Comparison of ENCODE assay signal across 12 mouse cellular contexts in the genomic region with DNA sequence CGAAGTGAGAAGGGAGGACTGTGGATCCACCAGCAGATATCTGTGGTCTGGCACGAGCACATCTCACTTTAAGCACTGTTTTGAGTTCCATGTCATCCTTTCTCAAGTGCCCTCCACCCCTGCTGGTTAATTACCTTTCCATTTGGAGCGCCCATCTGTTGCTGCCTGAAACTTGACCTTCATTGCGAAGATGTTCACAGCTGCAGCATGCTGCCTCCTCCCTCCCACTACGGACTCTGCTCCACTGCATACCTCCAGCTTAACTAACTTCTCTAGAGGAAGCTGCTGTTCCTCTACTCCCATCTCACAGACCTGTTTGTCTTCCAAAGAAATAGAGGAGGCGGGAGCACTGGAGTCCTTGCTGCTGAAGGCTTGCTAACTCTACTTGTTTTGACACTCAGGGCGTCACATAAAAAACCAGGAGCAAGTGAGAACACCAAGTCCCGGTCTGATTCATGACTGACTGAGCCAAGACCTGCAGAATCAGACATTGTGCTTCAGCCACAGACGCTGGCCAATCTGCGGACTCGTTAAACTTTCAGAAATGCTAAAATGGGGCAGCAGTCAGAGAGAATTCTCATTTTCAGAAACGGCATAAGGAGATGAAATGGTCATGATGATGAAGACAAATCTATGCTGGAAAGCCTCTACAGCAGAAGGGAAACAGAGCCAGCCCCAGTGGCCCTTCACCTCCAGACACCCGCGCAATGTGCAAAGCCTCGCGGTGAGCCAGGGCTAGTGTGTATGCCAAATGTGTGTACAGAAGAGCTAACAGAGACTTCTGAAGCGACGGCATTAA.
DNase-seq lines count a peak whose midpoint lies in the region; ATAC-seq and TF ChIP-seq lines count a peak whose summit lies in the region.
"Had no signal": no experiment of that assay in that cellular context is flagged by ENCODE, and none has a peak within 500 bp of the region (broad histone marks: within the 10 kb centered on the region; RNA-seq: fewer than 3 reads in every experiment).

No protein-coding gene starts in this region.

- no peaks in the 10 kb centered on the region for H3K27me3 ChIP-seq in kidney, embryonic 15.5 days

- peak overlapping the region; percentile 12; the same call in 1 of the 2 replicates for H3K27ac ChIP-seq in gastrocnemius, adult 2 months
- peak overlapping the region; percentile 32; the same call in 1 of the 2 replicates for H3K27ac ChIP-seq in kidney, embryonic 15.5 days
- H3K27ac ChIP-seq: hindbrain, embryonic 10.5 days had no signal

- H3K36me3 ChIP-seq in kidney, embryonic 15.5 days: no peaks in the 10 kb centered on the region

- DNase-seq in gastrocnemius, adult 2 months: peak; percentile 41
- no peak for DNase-seq in gastrocnemius, postnatal 36 days
- DNase-seq in kidney, postnatal 10 days: no peak
- peak; percentile 64 for DNase-seq in retina, embryonic 14.5 days (ENCODE audit: low spot score)
- no peak for DNase-seq in retina, postnatal 1 day
- DNase-seq: adrenal gland, postnatal 10 days; cerebellum, adult 2 months; lung, adult 2 months had no signal

- no peak for TF ChIP-seq CTCF in gastrocnemius, adult 2 months (IDR thresholded peaks at IDR 0.05)

- H3K4me2 ChIP-seq in kidney, embryonic 15.5 days: peak overlapping the region; percentile 25; the same call in 1 of the 2 replicates

- intact Hi-C loops in gastrocnemius, adult 2 months (cut with DNase I): no loop called here
- intact Hi-C loops in gastrocnemius, postnatal 36 days (cut with DNase I): no loop called here

- H3K9ac ChIP-seq in kidney, embryonic 15.5 days: no peak overlapping the region

- 40% methylated on average over 18 of the region's 18 CpGs for WGBS in kidney, embryonic 15.5 days

- no peaks in the 10 kb centered on the region for H3K9me3 ChIP-seq in kidney, embryonic 15.5 days (replicated peaks)
- H3K9me3 ChIP-seq: hindbrain, embryonic 10.5 days had no signal

- H3K4me1 ChIP-seq in kidney, embryonic 15.5 days: peaks cover 39% of the 10 kb centered on the region

- peak overlapping the region; percentile 54 for H3K4me3 ChIP-seq in gastrocnemius, adult 2 months
- no peak overlapping the region for H3K4me3 ChIP-seq in kidney, embryonic 15.5 days (replicated peaks)
- H3K4me3 ChIP-seq: hindbrain, embryonic 10.5 days had no signal

- ATAC-seq in kidney, embryonic 15.5 days (replicated peaks; ENCODE audit: low FRiP score): peak; percentile 84
- no peak for ATAC-seq in erythroid progenitor cell, adult 5-6 weeks (replicated peaks; ENCODE audit: low FRiP score, poor library complexity, severe bottlenecking)
- ATAC-seq: CD4-positive, CD25-positive, alpha-beta regulatory T cell, adult 4 months had no signal

Comparison
In these comparisons a context has a peak if more than half of its experiments do, and no peak if none do; other contexts are left out.
1. DNase-seq: peak in gastrocnemius, adult 2 months (single experiment) and retina, embryonic 14.5 days (single experiment); none in gastrocnemius, postnatal 36 days (0 of 2), kidney, postnatal 10 days (single experiment) and retina, postnatal 1 day (single experiment).